Mouse (Mus musculus) megakaryocyte, embryonic 14.5 days (primary cell): Measurements from ENCODE around the gene Ptbp1. TPM values are rescaled to one million over a fixed set of nuclear protein-coding genes. Genes with fewer than 3 reads are reported as not detected.

Experiments
- H3K27me3 ChIP-seq: replicated peaks from 2 replicates; pipeline ENCODE3; 2012; ENCODE audit warnings: inconsistent platforms
- H3K36me3 ChIP-seq: replicated peaks from 2 replicates; pipeline ENCODE3; 2012; ENCODE audit warnings: low read length, inconsistent platforms, mixed read lengths
- H3K4me1 ChIP-seq: 2 replicates; pipeline ENCODE4 v1.6.1; 2012; ENCODE audit warnings: inconsistent platforms
- H3K4me3 ChIP-seq: replicated peaks from 2 replicates; pipeline ENCODE3; 2012; ENCODE audit warnings: moderate library complexity, mild to moderate bottlenecking, inconsistent platforms
- H3K9me3 ChIP-seq: 2 replicates; pipeline ENCODE4 v1.6.1; 2012; ENCODE audit warnings: inconsistent platforms
- FLI1 ChIP-seq: IDR thresholded peaks from 2 replicates; pipeline ENCODE4 v1.6.1; 2012; ENCODE audit warnings: low read length, inconsistent platforms, mixed read lengths
- GATA1 ChIP-seq: IDR thresholded peaks from 3 replicates; pipeline ENCODE4 v1.6.1; 2012; ENCODE audit warnings: mixed read lengths, low read length, inconsistent platforms, borderline replicate concordance
- polyA plus RNA-seq: library from polyadenylated mRNA; stranded (reverse); fragments of >175 nt; gene quantifications from 2 replicates; pipeline ENCODE4 v1.2.3, GENCODE M21; 2012; ENCODE audit warnings: low replicate concordance; ENCODE audit not compliant: insufficient read depth

Gene Ptbp1
- polyA plus RNA-seq, 1 experiment: 849 TPM

DNA sequence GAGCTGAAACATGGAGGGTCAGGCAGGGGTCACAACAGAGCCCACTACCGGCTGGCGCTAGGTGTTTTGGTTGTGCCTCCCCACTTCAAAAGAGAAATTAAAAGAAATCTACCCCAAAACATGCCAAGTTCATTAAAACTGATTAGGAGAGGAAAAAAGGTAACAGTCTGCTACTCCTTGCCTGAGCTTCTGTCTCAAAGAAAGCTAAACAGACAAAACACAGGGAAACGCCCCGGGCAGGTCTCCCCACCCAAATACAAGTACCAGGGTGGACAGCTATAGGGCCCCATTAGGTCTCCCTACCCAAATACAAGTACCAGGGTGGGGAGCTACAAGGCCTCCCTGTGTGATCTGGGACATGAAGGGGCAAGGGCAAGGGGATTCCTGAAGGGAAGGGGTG is 56.3 kb downstream of the Ptbp1 start, which contains the start of gene Gm26602:
Gene Gm26602, plus strand, starts transcription at position 301 of the 400 bp plus-strand sequence.
- Histone ChIP-seq H3K27me3 (no peaks in the 10 kb centered on the region), H3K4me3 (peak within 1 kb of the TSS; percentile 94), H3K36me3 (peaks cover 73% of the 10 kb centered on the region), H3K9me3 (no peaks in the 10 kb centered on the region), H3K4me1 (peaks cover 80% of the 10 kb centered on the region)
- no peak for TF ChIP-seq FLI1
- TF ChIP-seq GATA1: no peak

DNA sequence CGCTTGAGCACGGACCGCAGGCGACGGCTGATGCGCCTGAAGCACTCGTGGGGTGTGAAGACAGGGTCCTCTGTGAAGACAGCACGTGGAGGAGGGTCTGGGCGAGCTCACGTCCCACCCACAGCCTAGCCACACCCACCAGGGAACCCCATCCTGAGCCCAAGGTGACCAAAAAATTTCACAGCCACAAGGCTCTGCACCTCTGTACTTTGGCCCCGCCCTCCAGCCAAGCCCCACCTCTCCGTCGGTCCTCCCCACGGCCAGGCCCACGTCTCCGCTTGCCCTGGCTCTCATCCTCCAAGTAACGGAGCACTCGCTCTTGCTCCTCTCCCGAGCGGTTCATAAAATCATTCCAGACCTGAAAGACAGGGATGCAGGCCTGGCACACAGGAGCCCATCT is 58.2 kb downstream of the Ptbp1 start:
- Histone ChIP-seq H3K27me3 (no peaks in the 10 kb centered on the region), H3K9me3 (no peaks in the 10 kb centered on the region), H3K4me3 (peak overlapping the region; percentile 56), H3K4me1 (peaks cover 78% of the 10 kb centered on the region), H3K36me3 (peaks cover 55% of the 10 kb centered on the region)
- TF ChIP-seq FLI1 (no peak), GATA1 (no peak)

Other genes starting within 250 kb of the Ptbp1 start
- not detected in 2 replicates for gene C2cd4c, start 240.4 kb upstream of the Ptbp1 start, polyA plus RNA-seq
- gene Shc2, start 216.5 kb upstream of the Ptbp1 start, polyA plus RNA-seq: not detected in 2 replicates
- gene Odf3l2, start 208.7 kb upstream of the Ptbp1 start, polyA plus RNA-seq: not detected in 2 replicates
- 0.78 TPM in 1 of 2 replicates, not detected in the other for gene Madcam1, start 189.9 kb upstream of the Ptbp1 start, polyA plus RNA-seq
- gene Tpgs1, start 185.1 kb upstream of the Ptbp1 start, polyA plus RNA-seq: 209 and 257 TPM in 2 replicates
- 451 and 1,194 TPM in 2 replicates for gene Cdc34, start 172.2 kb upstream of the Ptbp1 start, polyA plus RNA-seq
- 1.4 and 2.2 TPM in 2 replicates for gene Gzmm, start 165.4 kb upstream of the Ptbp1 start, polyA plus RNA-seq
- 2,144 and 3,272 TPM in 2 replicates for gene Bsg, start 149.9 kb upstream of the Ptbp1 start, polyA plus RNA-seq
- 1.5 and 1.8 TPM in 2 replicates for gene Hcn2, start 137.8 kb upstream of the Ptbp1 start, polyA plus RNA-seq
- 11.1 and 25.3 TPM in 2 replicates for gene Polrmt, start 107.8 kb upstream of the Ptbp1 start, polyA plus RNA-seq
- not detected in 2 replicates for gene Fgf22, start 99.4 kb upstream of the Ptbp1 start, polyA plus RNA-seq
- gene Rnf126, start 87.5 kb upstream of the Ptbp1 start, polyA plus RNA-seq: 302 and 542 TPM in 2 replicates
- 1.6 TPM in 1 of 2 replicates, not detected in the other for gene Fstl3, start 77.2 kb upstream of the Ptbp1 start, polyA plus RNA-seq
- gene Prss57, start 63.5 kb upstream of the Ptbp1 start, polyA plus RNA-seq: 0.70 TPM in 1 of 2 replicates, not detected in the other
- gene Palm, start 60.9 kb upstream of the Ptbp1 start, polyA plus RNA-seq: 39.0 and 54.6 TPM in 2 replicates
- gene Misp, start 33.4 kb upstream of the Ptbp1 start, polyA plus RNA-seq: 1.5 and 2.5 TPM in 2 replicates
- gene Prtn3, start 20.0 kb downstream of the Ptbp1 start, polyA plus RNA-seq: 96.7 and 434 TPM in 2 replicates
- gene Plppr3, start 20.2 kb downstream of the Ptbp1 start, polyA plus RNA-seq: 0.80 and 16.9 TPM in 2 replicates
- gene Elane, start 31.8 kb downstream of the Ptbp1 start, polyA plus RNA-seq: 5.6 and 23.2 TPM in 2 replicates
- gene Cfd, start 36.4 kb downstream of the Ptbp1 start, polyA plus RNA-seq: not detected in 2 replicates
- gene Med16, start 54.5 kb downstream of the Ptbp1 start, polyA plus RNA-seq: 32.2 and 85.7 TPM in 2 replicates
- gene Gm26602, start 56.4 kb downstream of the Ptbp1 start, polyA plus RNA-seq: not detected in 2 replicates
- gene Kiss1r, start 62.5 kb downstream of the Ptbp1 start, polyA plus RNA-seq: 2.7 and 4.5 TPM in 2 replicates
- gene R3hdm4, start 66.8 kb downstream of the Ptbp1 start, polyA plus RNA-seq: 418 and 597 TPM in 2 replicates
- 89.7 and 142 TPM in 2 replicates for gene Arid3a, start 72.6 kb downstream of the Ptbp1 start, polyA plus RNA-seq
- 22.2 and 23.8 TPM in 2 replicates for gene Wdr18, start 105.7 kb downstream of the Ptbp1 start, polyA plus RNA-seq
- not detected in 2 replicates for gene Grin3b, start 116.3 kb downstream of the Ptbp1 start, polyA plus RNA-seq
- 293 and 686 TPM in 2 replicates for gene Tmem259, start 129.9 kb downstream of the Ptbp1 start, polyA plus RNA-seq
- gene Cnn2, start 134.2 kb downstream of the Ptbp1 start, polyA plus RNA-seq: 1,011 and 1,303 TPM in 2 replicates
- 47.4 and 62.2 TPM in 2 replicates for gene Abca7, start 142.1 kb downstream of the Ptbp1 start, polyA plus RNA-seq
- 375 and 477 TPM in 2 replicates for gene Arhgap45, start 162.2 kb downstream of the Ptbp1 start, polyA plus RNA-seq
- gene Polr2e, start 185.4 kb downstream of the Ptbp1 start, polyA plus RNA-seq: 147 and 260 TPM in 2 replicates
- gene Gpx4, start 192.7 kb downstream of the Ptbp1 start, polyA plus RNA-seq: 3,942 and 9,172 TPM in 2 replicates